Mouse (Mus musculus) midbrain, embryonic 10.5 days (tissue): Measurements from ENCODE around the gene Mroh2a. TPM values are rescaled to one million over a fixed set of nuclear protein-coding genes. Genes with fewer than 3 reads are reported as not detected.

Source experiments
- DNase-seq: peaks from one replicate; pipeline ENCODE4 v3.0.0-alpha.2; 2017; ENCODE audit warnings: low spot score
- H3K27ac ChIP-seq: fragments of 300-500 bp; sonication (generic); replicated peaks from 2 replicates; pipeline ENCODE4 v1.5.1; 2016; ENCODE audit warnings: mild to moderate bottlenecking
- H3K27me3 ChIP-seq: fragments of 300-500 bp; sonication (generic); 2 replicates; pipeline ENCODE4 v1.6.1; 2016; ENCODE audit warnings: low read depth, mild to moderate bottlenecking; ENCODE audit not compliant: poor library complexity, severe bottlenecking
- H3K36me3 ChIP-seq: fragments of 300-500 bp; sonication (generic); 2 replicates; pipeline ENCODE4 v1.6.1; 2016; ENCODE audit warnings: mild to moderate bottlenecking, moderate library complexity
- H3K4me1 ChIP-seq: fragments of 300-500 bp; sonication (generic); 2 replicates; pipeline ENCODE4 v1.6.1; 2016
- H3K4me3 ChIP-seq: fragments of 300-500 bp; sonication (generic); 2 replicates; pipeline ENCODE4 v1.5.1; 2016; ENCODE audit warnings: mild to moderate bottlenecking, moderate library complexity
- H3K9me3 ChIP-seq: fragments of 300-500 bp; sonication (generic); replicated peaks from 2 replicates; pipeline ENCODE4 v1.6.1; 2016; ENCODE audit warnings: mild to moderate bottlenecking
- WGBS: fragments of 180-500 bp; shearing (Covaris S2); methylation state at CpG from one replicate; pipeline ENCODE4 v1.1.7; 2016; 5-methylcytosine and 5-hydroxymethylcytosine counted together
- polyA plus RNA-seq: library from polyadenylated mRNA; unstranded; fragments of >200 nt; fragmentation: Nextera tagmentation; extraction: Ambion mirVana; gene quantifications from 2 replicates; pipeline ENCODE4 v1.2.1, GENCODE M21; 2016

The Mroh2a gene
- polyA plus RNA-seq, 1 experiment from 2014 or later, result 0.91 TPM

- 64% methylated on average over 4 of the region's 4 CpGs for WGBS
- Histone ChIP-seq H3K9me3 (peaks cover 27% of the 10 kb centered on the region), H3K27me3 (no peaks in the 10 kb centered on the region), H3K27ac (no peak overlapping the region), H3K4me3 (no peak overlapping the region), H3K4me1 (peaks cover 20% of the 10 kb centered on the region), H3K36me3 (peaks cover 78% of the 10 kb centered on the region)
- DNase-seq, result no peak
Measured at GRCm38 (mm10) chr1:88272851-88273250, 46.1 kb downstream of the Mroh2a start.

GRCm38 (mm10) chr1:88273326-88273725 is 46.5 kb downstream of the Mroh2a start:
- Histone ChIP-seq H3K27ac (no peak overlapping the region), H3K4me1 (peaks cover 20% of the 10 kb centered on the region), H3K36me3 (peaks cover 73% of the 10 kb centered on the region), H3K27me3 (no peaks in the 10 kb centered on the region), H3K9me3 (peaks cover 31% of the 10 kb centered on the region), H3K4me3 (no peak overlapping the region)
- no peak for DNase-seq
- WGBS, result 95% methylated on average over 3 of the region's 3 CpGs

- Histone ChIP-seq H3K4me1 (peaks cover 20% of the 10 kb centered on the region), H3K9me3 (peaks cover 28% of the 10 kb centered on the region), H3K27ac (no peak overlapping the region), H3K4me3 (no peak overlapping the region), H3K36me3 (peaks cover 68% of the 10 kb centered on the region), H3K27me3 (no peaks in the 10 kb centered on the region)
- no peak for DNase-seq
- 82% methylated on average over 4 of the region's 4 CpGs for WGBS
Measured at GRCm38 (mm10) chr1:88273832-88274231, 47.0 kb downstream of the Mroh2a start.

DNA sequence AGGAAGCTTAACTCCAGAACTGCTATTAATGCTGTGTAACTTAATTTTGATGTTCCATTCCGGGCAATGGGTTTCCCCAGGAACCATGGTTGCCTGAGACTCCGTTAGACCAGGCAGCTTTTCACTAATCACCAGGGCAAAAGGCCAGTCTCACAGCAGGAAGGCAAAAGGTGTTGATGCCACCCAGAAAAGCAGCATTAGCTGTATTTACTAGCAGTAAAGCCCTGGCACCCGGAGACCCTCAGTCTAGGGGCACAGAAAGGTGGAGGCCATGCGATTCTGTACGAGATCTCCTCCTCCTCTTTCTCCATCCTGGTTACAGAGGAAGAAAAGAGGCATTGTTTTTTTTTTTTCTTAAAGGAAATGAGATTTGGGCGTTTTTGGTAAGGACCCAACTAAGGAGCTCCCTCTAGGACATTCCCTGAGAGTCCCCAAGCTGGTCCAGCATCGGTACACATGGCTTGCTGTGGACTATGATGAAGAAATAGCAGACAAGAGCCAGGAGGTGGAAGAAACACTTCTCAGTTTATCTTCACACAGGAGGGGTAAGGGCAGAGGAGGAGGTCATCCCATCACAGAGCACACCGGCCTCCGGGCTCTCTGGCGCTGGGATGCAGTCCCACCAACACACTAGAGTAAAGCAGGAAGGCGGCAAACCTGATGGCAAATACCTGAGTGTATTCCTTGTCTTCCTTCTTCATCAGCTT is 47.7 kb downstream of the Mroh2a start:
- no peaks in the 10 kb centered on the region for H3K27me3 ChIP-seq
- H3K9me3 ChIP-seq, result peaks cover 34% of the 10 kb centered on the region
- peaks cover 20% of the 10 kb centered on the region for H3K4me1 ChIP-seq
- H3K27ac ChIP-seq, result no peak overlapping the region
- peaks cover 61% of the 10 kb centered on the region for H3K36me3 ChIP-seq
- no peak overlapping the region for H3K4me3 ChIP-seq
- WGBS, result 78% methylated on average over 11 of the region's 11 CpGs
- no peak for DNase-seq

DNA sequence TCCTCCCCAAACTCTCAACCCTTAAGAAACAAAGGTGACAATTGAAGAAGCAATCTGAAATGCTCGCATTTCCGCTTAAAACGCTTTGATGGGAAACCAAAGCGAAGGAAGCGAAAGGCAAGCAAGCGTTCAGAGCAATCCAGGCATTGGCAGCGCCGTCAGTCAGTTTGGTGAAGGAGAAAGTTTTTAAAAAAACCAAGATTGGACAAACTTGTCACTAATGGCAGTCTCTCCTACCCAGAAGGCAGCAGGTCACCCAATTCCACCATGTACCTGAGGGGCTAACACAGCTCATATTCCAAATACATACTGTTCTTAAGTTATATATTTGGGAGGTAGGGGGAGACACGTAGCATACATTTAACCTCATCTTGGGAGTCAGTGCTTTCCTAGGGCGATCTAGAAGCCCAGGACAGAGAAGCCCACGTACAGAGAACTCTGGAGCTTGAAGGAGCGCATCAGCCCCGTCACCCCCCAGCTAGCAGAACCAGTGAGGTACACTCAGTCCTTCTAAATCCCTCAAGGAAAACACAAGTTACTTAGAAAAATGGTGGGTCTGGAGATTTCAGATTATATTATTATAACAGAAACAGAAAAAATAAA is 48.4 kb downstream of the Mroh2a start:
- H3K36me3 ChIP-seq, result peaks cover 55% of the 10 kb centered on the region
- 71% methylated on average over 13 of the region's 13 CpGs for WGBS
- no peak for DNase-seq

DNA sequence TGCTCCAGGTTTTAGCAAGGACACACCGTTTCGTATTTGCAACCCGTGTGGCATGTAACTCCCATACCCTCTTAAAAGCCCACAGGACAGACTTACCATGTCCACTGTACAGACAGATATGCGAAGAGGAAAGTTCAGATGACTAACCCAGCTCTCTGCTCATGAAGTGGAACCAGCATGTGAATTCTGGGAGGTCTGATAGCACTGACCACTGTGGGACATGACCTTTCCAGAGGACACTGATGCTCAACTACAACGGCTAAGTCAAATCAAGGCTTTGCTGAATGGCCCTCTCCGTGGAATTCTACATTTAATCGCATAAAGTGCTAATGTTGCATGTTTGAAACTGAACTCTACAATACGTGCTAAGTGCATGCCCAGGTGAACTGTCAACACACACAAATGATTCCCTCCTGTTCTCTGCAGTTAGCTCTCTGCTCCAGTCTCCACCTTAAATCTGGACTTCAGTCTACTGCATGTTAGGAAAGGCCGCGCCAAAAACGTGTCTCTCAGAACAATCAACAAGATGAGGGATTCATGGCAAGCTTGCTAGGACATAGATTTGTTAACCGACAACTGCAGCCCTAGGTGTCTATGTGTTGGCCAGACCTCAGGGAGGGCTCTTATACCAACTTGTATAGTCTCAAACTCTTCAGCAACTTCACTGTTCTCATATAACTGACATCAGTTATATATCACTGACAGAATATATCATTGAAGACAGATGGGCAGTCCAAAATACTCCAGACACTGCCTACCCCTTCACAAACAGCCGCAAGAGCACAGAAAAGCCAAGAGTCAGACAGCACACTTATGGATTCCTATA is 49.1 kb downstream of the Mroh2a start:
- H3K27ac ChIP-seq, result peak overlapping the region; percentile 90
- peaks cover 43% of the 10 kb centered on the region for H3K9me3 ChIP-seq
- WGBS, result 72% methylated on average over 13 of the region's 13 CpGs
- H3K4me3 ChIP-seq, result peak overlapping the region; percentile 57
- peaks cover 50% of the 10 kb centered on the region for H3K36me3 ChIP-seq
- H3K4me1 ChIP-seq, result peaks cover 20% of the 10 kb centered on the region
- DNase-seq, result no peak
- H3K27me3 ChIP-seq, result no peaks in the 10 kb centered on the region

More for the DNA sequence above, 48.4 kb downstream of the Mroh2a start:
- peaks cover 40% of the 10 kb centered on the region for H3K9me3 ChIP-seq
- H3K27me3 ChIP-seq, result no peaks in the 10 kb centered on the region
- H3K4me3 ChIP-seq, result peak overlapping the region; percentile 57; the same call in 1 of the 2 replicates
- H3K4me1 ChIP-seq, result peaks cover 20% of the 10 kb centered on the region
- no peak overlapping the region for H3K27ac ChIP-seq

DNA sequence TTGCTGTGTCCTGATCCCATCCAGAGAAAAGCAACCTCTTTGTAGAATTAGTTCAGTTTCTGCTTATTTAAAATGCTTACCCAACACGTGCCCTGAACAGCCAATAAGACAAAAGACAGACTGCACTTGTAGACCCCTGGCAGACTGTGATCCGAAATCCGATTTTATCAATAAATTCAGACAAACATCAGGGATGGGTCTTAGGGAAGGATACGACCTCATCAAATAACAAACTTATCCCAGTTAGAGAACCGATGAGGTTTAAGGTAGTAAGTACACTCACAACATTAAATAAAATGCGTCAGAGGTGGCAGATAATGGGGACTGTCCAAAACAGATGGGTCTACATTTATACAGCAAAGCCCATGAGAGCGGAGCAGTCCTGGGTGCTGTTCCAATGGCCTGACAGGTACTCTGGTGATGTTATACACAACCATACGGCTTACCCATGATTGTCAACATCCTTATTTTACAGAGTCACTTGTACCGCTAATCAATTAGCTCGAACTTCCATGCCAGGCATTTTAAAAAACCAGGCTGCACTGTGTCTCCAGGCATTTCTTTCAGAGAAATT is 49.8 kb downstream of the Mroh2a start:
- 38% methylated on average over 10 of the region's 10 CpGs for WGBS
- peaks cover 44% of the 10 kb centered on the region for H3K36me3 ChIP-seq
- H3K27me3 ChIP-seq, result no peaks in the 10 kb centered on the region
- peaks cover 20% of the 10 kb centered on the region for H3K4me1 ChIP-seq
- peaks cover 44% of the 10 kb centered on the region for H3K9me3 ChIP-seq
- no peak for DNase-seq
- H3K4me3 ChIP-seq, result peak overlapping the region; percentile 57
- peak overlapping the region; percentile 90 for H3K27ac ChIP-seq

GRCm38 (mm10) chr1:88277098-88277817 is 50.5 kb downstream of the Mroh2a start, which contains the start of the genes Hjurp and Trpm8:
TSS of gene Hjurp (minus strand) at chr1:88277633.
TSS of gene Trpm8 (plus strand) at chr1:88277661.
- Histone ChIP-seq H3K4me1 (peaks cover 20% of the 10 kb centered on the region), H3K4me3 (peak within 1 kb of the TSS; percentile 57), H3K27ac (peak within 1 kb of the TSS; percentile 90), H3K27me3 (no peaks in the 10 kb centered on the region), H3K36me3 (peaks cover 38% of the 10 kb centered on the region), H3K9me3 (peaks cover 50% of the 10 kb centered on the region)
- DNase-seq, result peak; percentile 100
- 1% methylated on average over 50 of the region's 50 CpGs for WGBS

- no peak for DNase-seq
- Histone ChIP-seq H3K27me3 (no peaks in the 10 kb centered on the region), H3K36me3 (peaks cover 31% of the 10 kb centered on the region), H3K27ac (peak overlapping the region; percentile 90), H3K9me3 (peaks cover 55% of the 10 kb centered on the region), H3K4me3 (peak overlapping the region; percentile 57), H3K4me1 (peaks cover 20% of the 10 kb centered on the region)
- WGBS, result 69% methylated on average over 18 of the region's 18 CpGs
Measured at GRCm38 (mm10) chr1:88277818-88278511, 51.2 kb downstream of the Mroh2a start.

DNA sequence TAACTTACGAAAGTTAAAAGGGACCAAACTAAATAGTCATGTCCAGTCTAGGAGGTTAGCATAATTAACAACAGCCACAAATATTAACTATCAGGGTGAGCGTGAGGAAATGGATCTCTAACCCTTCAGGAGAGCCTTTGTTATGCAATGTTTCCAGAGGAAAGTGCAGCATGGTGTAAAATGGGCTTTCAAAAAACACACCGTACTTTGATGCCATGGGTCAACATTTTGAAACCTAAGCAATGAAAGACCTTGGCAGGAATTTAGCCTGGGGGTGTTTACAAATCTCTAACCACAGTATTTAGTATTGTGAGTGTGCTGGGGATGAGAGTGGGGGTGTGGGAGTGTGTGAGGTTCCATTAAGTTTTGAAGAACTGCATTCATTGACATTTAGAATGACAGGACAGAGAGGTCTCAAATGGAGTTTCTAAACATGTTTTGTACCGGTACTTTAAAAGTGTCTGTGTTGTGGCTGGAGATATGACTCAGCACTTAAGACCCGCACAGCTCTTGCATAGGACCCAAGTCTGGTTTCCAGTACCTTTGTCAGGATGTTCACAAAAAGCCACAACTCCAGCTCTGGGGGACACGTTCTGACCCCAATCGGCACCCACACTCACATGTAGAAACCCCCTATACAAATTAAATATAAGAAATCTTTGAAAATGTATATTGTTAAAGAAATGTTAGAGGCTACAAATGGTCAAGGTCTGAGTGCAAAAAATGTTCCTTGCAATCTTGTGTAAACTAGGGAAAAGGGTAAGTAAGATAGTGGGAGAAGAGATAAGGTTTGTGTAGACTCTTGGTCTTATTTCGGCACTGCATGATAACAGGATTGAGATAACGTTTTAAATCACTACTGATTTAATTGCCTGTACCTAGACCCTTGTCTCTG is 52.6 kb downstream of the Mroh2a start:
- H3K4me3 ChIP-seq, result no peak overlapping the region
- peaks cover 68% of the 10 kb centered on the region for H3K9me3 ChIP-seq
- H3K27ac ChIP-seq, result no peak overlapping the region
- WGBS, result 74% methylated on average over 9 of the region's 9 CpGs
- peaks cover 20% of the 10 kb centered on the region for H3K4me1 ChIP-seq
- H3K36me3 ChIP-seq, result peaks cover 17% of the 10 kb centered on the region
- H3K27me3 ChIP-seq, result no peaks in the 10 kb centered on the region
- DNase-seq, result no peak
